Mouse (Mus musculus) ES-CJ7 (cell line): ENCODE results near the gene Ick.
A peak's percentile ranks its signal among the peaks of the same experiment; 100 is the strongest.

Experiments used
- DNase-seq: peaks from one replicate; pipeline ENCODE4 v3.0.0; 2011; ENCODE audit warnings: low read depth, low spot score

Ick gene

DNA sequence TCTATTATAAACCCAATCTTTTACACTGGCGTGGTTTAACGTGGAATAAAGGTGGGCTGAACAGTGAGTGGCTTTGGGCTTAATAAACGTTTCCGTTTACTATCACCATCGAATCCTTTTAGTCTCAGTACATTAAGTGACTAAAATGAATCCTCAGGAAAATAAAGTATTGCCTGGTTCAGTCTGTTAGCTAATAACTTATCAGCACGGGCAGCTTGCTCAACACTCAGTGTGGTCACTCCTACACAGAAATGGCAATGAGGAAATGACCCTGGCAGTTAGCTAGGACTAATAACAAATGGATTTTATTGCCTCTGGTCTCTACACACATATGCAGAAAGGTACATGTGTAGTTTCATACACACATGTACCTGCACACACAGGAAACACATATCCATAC lies 4.0 kb upstream of the Ick start:
- DNase-seq, result no peak

DNA sequence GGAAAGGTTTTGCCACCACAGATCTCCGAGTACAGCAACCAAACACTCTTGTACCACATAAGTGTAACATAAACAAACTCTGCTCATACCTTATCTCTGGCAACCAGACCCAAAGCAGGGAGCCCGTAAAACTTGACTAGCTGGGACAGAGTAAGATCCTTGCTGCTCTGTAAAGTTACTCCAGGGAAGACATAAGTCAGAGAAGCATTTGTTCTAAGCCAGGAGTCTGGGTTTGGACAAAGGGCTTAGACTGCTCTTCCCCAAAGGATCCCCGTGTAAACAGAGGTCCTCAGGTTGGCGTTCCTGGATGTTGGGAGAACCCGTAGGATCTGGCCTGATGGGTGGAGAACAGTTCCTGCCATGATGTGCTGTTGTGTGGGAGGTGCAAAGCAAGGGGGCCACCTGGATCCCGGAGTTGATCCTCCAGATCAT lies 3.5 kb upstream of the Ick start:
- DNase-seq, result no peak

DNA sequence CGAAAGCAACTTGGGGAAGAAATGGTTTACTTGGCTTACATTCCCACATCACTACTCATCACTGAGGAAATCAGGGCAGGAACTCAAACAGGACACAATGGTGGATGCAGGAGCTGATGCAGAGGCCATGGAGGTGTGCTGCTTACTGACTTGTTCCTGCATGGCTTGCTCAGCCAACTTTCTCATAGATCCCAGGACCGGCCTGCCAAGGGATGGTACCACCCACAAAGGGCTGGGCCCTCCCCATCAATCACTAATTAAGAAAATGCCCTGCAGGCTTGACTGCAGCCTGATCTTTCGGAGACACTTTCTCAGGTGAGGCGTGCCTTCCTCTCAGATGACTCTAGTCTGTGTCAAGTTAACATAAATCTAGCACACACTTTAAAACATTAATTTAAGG lies 2.2 kb upstream of the Ick start:
- DNase-seq, result no peak

DNA sequence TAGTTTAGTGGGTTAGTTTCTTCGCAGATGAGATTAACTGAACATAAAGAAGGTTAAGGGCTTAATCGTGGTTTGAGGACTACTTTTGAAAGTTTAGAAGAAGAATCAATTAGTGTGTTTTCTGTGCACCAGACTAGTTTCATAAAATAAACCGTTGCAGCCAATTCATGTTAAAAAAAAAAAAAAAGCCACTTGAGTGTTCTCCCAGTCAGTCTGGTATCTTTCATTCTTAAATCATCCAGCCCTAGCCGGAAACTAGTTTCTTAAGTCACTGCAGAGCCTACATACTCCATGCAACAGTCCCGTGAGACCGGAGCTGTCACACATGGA lies 1.4 kb upstream of the Ick start:
- DNase-seq, result no peak

DNA sequence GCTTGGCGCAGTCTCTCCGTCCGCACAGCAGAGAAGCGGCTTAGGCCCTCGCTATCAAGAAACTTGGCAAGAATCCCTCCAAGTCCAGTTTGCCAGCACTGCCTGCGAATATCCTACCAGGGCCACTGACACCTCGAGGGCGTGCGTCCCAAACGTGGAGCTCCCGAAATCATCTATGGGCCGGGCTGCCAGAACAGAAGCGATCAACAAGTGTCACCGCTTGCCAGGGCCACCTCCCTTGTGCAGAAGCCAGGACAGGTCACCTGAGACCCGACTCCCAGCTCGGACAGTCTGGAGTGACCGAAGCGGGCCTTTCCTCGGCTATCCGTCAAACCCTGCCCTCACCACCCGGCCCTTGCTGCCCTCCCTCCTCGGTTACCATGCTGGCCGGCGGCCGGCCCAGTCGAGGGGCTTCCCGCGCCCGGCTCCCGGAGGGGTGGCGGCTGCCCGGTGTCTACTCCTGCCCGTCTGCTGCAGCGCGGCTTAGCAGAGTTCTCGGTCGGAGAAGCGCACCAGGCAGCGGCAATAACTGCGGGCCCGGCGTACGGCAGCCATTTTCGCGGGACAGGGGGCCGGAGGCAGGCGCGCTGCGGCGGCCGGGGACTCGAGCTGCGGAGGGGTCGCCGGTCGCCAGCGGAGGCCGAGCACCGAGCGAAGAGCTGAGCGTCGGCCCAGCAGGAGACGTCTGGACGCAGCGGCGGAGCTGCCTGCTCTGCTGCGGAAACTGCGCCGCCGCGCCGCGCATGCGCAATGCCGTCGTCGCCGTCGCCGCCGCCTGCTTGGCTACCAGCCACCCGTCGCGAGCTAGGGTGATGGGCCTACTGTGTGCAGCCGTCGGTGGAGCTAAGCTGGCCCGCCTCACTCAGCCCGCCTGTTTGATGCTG lies 838 bp upstream of the Ick start:
- peak; percentile 83 for DNase-seq

DNA sequence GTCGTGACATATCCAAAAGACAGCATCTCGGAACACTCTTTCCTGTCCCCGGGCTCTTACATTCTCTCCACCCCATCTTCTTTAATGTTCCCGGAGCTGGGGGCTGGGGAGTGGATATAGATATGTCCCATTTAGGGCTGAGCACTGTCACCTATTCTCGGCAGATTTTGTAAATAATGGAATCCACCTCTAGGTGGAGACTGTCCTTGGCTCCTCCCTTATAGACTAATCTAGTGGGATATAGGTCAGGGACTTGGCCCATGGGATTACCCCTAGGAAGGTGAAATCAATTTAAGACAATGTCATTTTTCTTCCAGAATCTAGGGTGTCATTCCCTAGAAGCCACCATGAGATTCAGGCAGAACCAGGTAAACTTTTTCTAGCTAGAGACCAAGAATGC lies 664 bp downstream of the Ick start:
- DNase-seq, result peak; percentile 59

DNA sequence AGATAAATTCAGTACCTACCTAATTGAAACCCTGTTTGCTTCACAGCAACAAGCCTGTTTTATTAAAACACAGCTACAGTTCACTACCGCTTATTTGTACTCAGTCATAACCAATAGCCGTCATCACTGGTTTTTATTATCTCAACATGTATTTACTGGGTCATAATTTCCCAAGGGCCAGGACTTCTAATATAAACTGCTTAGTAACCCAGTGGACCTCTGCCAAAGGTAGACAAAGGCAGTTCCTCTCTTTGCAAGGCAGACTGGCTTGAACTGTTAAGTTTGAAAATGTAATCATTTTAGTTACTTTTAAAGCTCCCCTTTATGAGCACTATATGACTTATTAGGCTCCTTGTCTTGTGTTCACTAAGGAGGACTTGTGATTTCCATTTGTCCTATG lies 2.5 kb downstream of the Ick start:
- DNase-seq, result no peak

DNA sequence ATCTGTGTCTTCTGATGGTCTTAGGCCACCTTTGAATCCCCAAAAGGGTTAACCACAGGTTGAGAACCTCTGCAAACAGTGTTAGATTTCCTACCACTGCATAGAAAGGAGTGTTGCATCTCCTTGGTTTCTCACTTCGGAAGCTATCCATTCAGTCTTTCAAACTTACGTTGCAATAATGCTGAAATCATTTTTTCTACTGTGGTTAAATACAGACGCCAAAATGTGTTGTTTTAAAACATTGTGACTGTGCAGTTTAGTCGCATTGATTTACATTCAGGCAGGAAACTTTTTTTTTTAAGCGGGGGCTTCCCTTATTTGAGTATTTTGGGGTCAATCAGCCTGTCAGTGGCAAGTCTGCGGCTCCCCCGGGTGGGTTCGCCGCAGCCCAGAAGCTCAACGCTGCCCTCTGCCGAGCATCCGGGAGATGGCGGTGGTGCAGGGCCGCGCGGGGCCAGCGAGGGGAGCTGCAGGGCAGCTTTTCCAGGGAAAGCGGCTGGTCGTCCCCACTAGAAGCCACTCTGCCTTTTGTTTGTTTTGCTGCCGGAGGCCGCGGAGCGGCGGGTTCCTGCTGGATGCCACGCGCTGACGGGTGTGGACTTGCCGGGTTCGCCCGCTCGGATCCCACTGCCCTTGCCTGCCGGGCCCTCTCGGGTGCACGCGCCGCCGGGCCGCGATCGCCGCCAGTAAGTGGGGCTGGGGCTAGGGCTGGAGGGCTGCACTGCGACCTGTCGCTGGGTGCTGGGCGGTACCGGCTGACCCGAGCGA lies 4.0 kb downstream of the Ick start:
- peak; percentile 85 for DNase-seq

DNA sequence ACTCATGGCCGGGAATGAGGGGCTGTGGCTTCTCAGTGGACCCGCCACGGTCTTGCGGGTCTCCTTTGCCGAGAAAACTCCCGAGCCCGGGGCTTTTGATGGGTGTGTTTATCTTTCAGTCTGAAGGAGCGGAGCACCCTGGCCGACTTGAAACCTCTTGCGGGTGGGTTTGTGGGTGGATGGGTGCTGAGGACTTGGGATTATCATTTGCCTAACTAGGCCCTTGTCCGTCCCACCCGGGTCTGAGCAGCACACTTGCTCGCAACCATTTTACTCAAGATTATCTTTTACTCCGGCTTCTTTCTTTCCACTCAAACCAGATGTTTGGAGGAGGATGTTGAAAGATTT lies 4.5 kb downstream of the Ick start:
- peak; percentile 19 for DNase-seq

DNA sequence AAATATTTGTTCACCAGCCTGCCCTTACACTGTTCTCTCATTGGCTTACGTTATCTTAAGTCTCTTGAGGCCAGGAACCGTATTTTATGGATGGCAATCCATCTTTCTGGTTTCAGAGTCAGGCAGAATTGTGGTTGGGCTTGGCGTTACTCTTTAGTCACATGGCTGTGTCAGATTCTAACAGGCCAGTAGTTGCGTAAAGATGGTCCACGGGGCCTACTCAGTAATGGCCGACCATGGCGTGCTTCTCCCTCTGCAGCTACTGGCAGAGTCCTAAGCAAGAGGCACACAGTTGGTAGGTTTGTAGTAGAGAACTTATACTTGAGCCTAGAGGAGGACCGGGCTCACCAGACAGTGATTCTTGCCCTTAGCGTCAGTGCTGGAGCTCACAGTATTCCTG lies 6.8 kb downstream of the Ick start:
- DNase-seq, result no peak

DNA sequence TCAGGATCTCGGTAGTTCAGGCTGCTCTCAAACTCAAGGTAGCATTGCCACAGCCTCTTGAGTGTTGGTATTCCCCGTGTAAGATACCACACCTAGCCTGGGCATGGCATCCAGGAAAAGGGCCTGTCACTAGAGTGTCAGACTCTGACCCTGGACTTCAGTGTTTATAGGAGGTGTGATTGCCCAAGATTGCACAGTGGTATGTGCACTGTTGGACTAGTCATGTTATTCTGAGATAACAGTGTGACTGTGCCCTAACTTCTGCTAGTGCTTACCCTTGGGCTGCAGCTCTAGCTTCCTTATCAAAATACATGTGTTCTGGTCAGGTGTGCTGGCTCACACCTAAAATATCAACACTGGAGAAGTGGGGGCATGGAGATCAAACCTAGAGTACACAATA lies 8.7 kb downstream of the Ick start:
- DNase-seq, result no peak

DNA sequence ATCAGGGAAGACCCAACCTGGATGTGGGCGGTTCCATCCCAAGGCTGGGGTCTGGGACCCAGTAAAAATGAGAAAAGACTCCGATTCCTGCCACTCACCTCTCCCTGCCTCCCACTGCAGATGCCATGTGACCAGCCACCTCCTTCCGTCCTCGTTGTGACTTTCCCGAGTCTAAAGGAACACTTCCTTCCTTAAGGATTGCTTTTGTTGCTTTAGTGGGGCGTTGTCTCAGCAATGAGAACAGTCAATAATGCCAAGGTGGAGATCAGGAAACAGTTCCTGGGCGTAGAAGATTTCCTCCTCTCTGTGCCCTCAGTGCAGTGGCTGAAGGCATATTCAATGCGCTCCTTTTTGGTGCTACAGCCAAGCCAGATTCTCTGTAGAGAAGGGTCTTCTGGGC lies 12.4 kb downstream of the Ick start:
- DNase-seq, result peak; percentile 79

DNA sequence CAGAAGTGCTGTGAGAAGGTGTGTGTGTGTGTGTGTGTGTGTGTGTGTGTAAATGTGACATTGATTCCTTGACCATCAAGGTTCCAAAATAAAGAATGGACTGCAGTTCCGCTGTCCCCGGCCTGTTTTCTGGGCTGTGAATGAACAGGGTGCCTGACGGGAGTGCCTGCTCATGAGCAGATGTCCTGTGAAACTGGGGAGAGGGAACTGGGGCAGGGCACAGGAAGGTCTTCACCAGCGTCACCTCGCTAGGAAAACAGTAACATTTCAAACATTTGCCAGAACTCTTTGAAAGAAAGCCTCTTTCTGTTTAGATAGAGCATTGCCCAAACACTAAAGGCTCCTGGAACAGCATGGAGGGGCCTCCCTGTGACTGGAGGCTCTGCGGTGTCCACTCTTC lies 13.0 kb downstream of the Ick start:
- DNase-seq, result no peak

DNA sequence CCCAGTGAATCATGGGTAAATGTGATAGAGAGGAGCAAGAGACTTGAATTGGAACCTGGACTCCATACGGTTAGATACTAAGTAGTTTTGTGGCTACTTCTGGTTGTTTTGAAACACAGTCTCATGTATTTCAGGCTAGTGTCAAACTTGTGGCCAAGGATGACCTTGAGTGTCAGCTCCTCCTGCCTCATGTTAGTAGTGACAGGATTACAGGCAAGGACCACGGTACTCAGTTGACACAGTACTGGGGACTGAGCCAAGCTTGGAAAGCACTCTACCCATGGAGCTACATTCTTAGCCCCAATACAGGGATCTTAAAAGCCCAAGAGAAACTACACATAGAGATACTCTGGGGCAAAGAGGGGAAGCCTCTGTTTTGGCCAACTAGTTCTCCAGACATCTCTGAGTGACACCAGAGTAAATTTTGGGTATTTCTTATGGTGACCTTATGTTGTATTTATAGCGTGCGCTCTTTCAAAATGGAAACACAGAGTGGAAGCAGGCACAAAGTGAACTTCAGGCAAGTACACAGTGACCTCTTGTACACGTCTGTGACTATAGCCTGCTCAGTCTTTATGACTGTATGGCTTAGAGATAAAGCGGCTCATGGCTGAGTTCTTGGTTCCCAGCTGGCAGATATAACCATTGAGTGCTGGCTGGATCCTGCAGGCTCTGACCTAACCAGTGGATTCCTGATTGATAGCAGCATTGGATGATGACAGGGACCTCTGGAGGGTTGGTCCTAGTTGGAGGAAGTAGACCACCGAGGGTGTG lies 14.1 kb downstream of the Ick start:
- DNase-seq, result no peak

DNA sequence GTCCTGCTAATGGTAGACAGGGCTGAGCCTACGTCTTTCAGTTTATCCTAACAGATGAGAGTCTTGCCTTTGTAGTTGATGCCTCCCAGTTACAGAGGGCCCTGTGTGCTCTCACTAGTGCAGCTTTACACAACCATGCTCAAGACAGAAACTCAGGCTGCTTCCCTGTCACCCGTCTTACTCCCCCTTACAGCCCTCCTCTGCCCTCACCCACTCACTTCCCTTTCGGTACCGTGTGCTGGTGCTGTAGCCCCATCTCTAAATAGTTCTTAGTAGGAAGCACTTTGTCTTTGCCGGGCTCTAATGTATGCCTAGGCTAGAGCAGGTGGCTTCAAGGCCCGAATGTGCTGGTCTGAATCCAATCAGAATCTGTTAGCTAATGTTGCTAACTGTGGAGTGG lies 15.3 kb downstream of the Ick start:
- no peak for DNase-seq

DNA sequence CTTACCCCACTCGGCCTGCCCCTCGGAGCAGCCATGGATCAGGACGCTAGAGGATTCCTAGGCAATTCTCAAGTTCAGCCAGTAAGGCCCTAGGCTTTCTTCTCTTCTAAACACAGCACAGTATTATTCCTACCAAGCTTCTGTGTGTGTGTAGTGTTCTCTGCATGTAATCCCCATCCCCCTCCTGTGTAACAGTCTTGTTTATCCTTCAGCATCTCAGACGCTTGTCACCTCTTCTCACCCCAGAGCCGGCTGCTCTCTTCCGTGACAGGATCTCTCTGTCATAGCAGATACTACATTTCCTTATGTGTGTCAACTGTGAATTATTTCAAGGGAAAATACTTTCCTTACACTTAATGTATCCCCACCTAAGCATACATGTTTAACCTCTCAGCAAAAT lies 17.0 kb downstream of the Ick start:
- DNase-seq, result no peak

DNA sequence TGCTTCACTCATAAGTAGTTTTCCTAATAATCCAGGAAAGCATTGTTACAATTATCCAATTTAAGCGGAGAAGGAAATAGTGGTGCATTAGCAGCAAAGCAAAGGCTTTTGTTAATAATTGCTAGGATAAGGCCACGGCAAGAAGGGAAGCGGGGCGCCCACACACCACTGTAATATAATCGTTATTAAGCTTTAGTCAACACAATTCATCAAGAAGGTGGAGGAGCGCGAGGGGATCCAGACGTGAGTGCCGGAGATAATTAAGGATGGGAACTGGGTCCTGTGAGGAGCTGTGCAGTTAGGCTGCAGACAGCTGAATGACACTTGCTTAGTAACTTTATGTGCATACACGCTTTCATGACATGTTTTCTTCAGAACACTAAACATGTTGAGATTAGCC lies 17.7 kb downstream of the Ick start:
- DNase-seq, result no peak

DNA sequence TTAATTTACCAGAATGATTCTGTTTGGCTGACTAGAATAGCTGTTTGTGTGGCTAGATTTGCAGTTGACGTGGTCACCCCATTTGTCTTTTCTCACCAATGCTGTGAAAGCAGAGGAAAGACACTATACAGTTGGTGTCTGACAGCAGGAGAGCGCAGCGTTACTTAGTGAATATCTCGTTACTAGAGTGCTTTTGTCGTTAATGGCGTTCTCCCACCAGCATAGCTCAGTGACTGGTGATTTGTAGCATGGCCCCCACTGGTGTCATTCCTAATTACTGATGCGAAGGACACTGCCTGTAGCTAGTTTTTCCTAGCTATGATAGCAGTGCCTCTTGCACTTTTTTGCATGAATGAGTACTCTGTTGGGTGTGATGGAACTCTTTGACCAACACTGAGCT lies 26.7 kb downstream of the Ick start:
- DNase-seq, result no peak

DNA sequence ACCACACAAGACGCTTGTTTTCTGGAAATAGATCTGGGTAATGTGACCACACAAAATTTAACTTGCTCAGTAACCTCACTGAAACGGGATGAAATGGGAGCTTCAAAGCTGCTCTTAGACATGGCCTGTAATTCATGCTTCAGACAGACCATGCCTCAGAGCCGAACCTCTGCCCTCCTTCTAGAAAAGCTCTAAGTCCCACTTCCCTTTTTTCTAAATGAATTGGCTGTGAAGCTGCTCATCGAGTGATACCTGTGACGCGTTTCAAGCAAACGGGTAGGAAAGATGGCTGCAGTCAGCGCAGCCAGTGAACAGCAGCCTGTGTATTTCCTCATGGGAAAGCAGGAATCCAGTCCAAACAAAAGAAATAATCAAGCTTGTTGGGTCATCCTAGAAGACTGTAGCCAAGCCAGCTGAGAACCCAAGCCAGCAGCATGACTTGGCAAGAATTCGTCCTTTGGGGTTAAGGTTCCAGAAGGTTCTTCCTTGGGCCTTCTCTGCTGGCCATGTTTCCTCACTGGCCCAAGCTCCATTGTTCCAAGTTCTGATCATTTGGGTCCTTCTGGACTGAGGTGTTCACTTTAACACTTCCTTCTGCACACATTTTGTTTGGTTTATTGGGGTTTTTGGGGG lies 29.2 kb downstream of the Ick start:
- no peak for DNase-seq

DNA sequence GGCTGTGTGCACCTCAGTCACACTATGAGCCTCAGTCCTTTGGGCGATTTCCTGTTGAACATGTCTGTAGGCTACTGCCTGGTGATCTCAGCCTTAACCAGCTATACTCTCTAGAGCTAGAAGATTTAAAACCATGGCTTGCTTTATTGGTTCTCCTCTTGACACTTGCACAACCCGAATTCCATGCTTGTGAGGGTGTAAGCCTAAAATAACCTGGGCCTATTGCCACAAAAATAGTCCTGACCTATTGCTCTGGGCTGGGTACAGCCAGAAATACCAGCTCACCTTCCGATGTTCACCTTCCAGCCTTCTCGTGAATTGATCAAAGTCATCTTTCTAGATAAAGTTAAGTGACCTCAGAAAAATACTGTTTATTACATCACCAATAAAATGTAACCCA lies 30.5 kb downstream of the Ick start:
- DNase-seq, result no peak

DNA sequence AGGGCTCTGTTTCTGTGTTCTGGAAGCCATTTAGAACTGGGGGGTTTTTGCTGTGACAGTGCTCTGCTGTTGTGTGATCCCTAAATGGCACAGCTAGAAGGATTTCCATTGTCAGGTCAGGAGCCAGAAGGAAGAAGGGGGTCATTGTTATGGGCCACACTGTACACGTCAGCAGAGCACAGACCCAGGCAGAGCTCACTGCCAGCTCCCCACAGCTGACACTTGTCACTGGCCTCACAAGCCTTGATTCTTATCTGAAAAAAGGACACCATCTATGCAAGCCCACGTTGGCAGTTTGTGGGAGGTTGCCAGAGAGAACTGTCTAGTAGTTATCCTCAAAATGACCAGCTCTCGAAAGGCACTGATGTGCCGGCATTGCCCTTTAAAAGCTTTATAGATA lies 37.1 kb downstream of the Ick start:
- no peak for DNase-seq

DNA sequence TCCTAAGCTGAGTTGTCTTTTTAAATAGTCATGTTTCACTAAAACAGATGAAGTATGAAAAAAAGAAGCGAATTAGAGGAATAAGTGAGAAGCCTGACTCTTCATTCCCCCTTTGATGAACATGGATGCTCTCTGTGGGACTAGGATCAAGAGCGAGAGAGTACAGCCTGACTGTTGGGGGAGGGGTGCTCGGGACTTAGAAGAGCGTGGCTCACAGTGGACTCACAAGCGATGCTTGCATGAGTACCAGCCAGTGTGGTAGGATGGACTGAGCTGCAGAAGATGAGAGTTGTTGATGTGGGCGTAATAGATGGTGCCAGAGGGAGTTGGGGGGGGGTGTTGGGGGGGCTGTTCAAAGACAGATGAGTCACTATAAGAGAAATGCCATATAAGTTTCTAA lies 37.6 kb downstream of the Ick start:
- DNase-seq, result no peak
